Mouse (Mus musculus): Measurements from ENCODE around the gene Dtd2. TPM values are rescaled to one million over a fixed set of nuclear protein-coding genes. Genes with fewer than 3 reads are reported as not detected.

Gene Dtd2
- polyA plus RNA-seq, 1 experiment: 0.11 TPM

DNA sequence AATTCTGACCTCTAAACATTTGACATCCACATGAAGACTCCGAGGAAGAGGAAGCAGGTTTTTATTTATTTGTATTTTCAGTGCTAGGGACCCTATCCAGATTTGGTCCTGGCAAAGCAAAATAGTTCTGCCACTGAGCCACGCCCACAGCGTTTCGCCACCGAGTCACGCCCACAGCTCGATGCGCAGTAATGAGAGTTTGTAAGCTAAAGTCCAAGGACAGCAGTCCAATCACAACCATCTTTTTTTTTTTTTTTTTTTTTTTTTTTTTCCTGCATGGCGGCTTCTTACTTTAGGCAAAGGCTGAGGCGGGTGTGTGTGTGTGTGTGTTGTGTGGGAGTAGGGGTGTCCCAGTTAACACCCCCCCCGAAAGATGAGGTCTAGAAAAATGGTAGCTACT, 7.7 kb upstream of the Dtd2 start:
- TF ChIP-seq TAL1 (IDR thresholded peaks at IDR 0.05; ENCODE audit: low read length) (no peak), GATA1 (IDR thresholded peaks at IDR 0.05; ENCODE audit: low read length) (no peak)
- no peaks in the 10 kb centered on the region for H3K36me3 ChIP-seq (ENCODE audit: control insufficient read depth)
- H3K4me1 ChIP-seq (ENCODE audit: control insufficient read depth): no peaks in the 10 kb centered on the region
- no peak overlapping the region for H3K4me3 ChIP-seq (replicated peaks)
- H3K27me3 ChIP-seq (ENCODE audit: control insufficient read depth): no peaks in the 10 kb centered on the region; the same call in 1 of the 2 replicates
- no peaks in the 10 kb centered on the region for H3K9me3 ChIP-seq (ENCODE audit: control insufficient read depth, low read length)

DNA sequence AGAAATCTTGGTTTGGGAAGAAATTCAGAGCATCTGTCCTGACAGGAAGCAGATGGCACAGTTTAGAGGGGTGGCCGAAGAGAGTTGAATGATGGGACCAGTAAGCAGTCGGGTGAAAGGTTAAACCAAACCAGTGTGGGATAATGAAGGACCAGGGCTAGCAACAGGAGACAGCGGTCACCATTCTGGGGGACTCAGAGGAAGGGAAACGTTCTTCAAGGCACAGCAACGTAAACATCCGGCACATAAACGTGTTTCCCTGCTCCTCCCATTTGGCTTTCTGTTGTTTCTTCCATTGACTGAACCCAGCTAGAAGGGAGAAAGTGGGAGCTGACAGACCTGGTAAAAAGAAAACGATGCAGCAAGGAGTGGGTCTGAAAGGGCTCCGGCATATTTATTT, 7.0 kb upstream of the Dtd2 start:
- Histone ChIP-seq H3K4me3 (replicated peaks) (no peak overlapping the region), H3K27me3 (ENCODE audit: control insufficient read depth) (no peaks in the 10 kb centered on the region; the same call in 1 of the 2 replicates), H3K4me1 (ENCODE audit: control insufficient read depth) (no peaks in the 10 kb centered on the region), H3K9me3 (ENCODE audit: control insufficient read depth, low read length) (no peaks in the 10 kb centered on the region), H3K36me3 (ENCODE audit: control insufficient read depth) (no peaks in the 10 kb centered on the region)
- TF ChIP-seq GATA1 (IDR thresholded peaks at IDR 0.05; ENCODE audit: low read length) (no peak), TAL1 (IDR thresholded peaks at IDR 0.05; ENCODE audit: low read length) (no peak)

DNA sequence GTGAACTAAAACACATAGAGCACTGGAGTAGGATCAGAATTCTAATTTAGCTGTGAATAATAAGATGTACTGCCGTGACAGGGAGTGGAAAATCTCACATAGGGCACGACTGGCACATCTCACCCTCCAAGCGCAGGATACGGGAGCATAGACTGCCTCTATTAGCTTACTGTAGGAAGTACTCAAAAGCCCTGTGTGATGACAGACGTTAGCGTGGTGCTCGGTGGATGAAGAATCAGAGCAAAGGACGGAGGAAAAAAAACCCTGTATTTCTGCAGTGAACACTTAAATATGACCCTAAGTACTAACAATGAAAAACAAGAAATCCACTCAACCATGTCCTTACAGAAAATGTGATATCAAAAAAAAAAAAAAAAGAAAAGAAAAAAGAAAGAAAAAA, 5.9 kb upstream of the Dtd2 start:
- TF ChIP-seq TAL1 (IDR thresholded peaks at IDR 0.05; ENCODE audit: low read length) (no peak), GATA1 (IDR thresholded peaks at IDR 0.05; ENCODE audit: low read length) (no peak)
- no peak overlapping the region for H3K4me3 ChIP-seq (replicated peaks)
- no peaks in the 10 kb centered on the region; the same call in 1 of the 2 replicates for H3K27me3 ChIP-seq (ENCODE audit: control insufficient read depth)
- H3K36me3 ChIP-seq (ENCODE audit: control insufficient read depth): no peaks in the 10 kb centered on the region
- H3K9me3 ChIP-seq (ENCODE audit: control insufficient read depth, low read length): peaks cover 3% of the 10 kb centered on the region
- no peaks in the 10 kb centered on the region for H3K4me1 ChIP-seq (ENCODE audit: control insufficient read depth)

DNA sequence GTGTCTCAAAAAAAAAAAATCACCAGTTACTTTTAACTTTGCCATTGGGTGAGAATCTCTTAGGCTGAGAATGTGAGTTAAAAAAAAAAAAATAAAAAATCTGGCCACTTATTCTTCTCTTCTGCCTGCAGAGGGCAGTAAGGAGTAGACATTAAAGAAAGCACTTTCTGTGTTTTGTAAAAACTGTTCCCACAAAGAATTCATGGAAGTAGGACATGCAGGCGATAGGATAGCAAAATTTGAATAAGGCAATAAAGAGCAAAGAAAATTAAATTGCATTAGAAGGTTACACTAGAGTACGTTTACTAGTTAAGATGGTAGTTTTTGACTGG, 4.3 kb upstream of the Dtd2 start:
- Histone ChIP-seq H3K4me1 (ENCODE audit: control insufficient read depth) (peaks cover 10% of the 10 kb centered on the region), H3K4me3 (replicated peaks) (no peak overlapping the region), H3K36me3 (ENCODE audit: control insufficient read depth) (no peaks in the 10 kb centered on the region), H3K9me3 (ENCODE audit: control insufficient read depth, low read length) (peaks cover 6% of the 10 kb centered on the region), H3K27me3 (ENCODE audit: control insufficient read depth) (no peaks in the 10 kb centered on the region; the same call in 1 of the 2 replicates)
- TF ChIP-seq GATA1 (IDR thresholded peaks at IDR 0.05; ENCODE audit: low read length): no peak

DNA sequence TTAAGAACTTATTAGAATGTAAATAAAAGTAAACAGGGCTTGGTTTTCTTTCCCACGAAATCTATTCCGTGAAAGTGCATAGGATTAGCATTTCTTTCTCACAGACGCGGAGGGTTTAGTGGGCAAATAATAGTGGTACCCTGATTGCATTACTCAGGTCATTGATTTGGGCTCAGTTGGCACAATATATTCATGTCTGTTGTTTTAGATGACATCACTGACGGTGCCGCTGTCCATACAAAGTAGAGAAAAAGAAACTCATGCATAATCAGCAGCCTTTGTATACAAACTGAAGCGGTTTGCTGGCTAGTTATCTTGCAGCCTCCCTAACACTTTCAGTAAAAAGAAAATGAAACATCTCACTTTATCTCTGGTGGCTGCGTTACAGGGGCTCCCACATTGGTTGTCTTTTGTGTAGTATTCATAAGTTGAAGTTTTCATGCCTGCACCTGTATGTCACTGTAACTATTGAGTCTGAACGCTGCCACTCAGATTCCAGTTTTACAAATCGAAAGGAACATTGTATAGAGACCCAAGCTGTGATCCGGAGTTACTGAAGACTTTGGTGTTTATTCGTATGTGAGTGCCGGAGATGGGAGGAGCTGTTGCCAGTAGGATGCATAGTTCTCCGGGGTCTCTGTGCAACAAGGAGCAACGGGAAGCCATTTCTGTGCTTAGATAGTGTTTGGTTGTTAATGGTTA, 3.8 kb upstream of the Dtd2 start:
- TF ChIP-seq GATA1 (IDR thresholded peaks at IDR 0.05; ENCODE audit: low read length) (no peak), TAL1 (IDR thresholded peaks at IDR 0.05; ENCODE audit: low read length) (no peak)
- H3K4me1 ChIP-seq (ENCODE audit: control insufficient read depth): peaks cover 15% of the 10 kb centered on the region
- peaks cover 6% of the 10 kb centered on the region for H3K9me3 ChIP-seq (ENCODE audit: control insufficient read depth, low read length)
- no peaks in the 10 kb centered on the region for H3K36me3 ChIP-seq (ENCODE audit: control insufficient read depth)
- H3K27me3 ChIP-seq (ENCODE audit: control insufficient read depth): no peaks in the 10 kb centered on the region; the same call in 1 of the 2 replicates
- no peak overlapping the region for H3K4me3 ChIP-seq (replicated peaks)

DNA sequence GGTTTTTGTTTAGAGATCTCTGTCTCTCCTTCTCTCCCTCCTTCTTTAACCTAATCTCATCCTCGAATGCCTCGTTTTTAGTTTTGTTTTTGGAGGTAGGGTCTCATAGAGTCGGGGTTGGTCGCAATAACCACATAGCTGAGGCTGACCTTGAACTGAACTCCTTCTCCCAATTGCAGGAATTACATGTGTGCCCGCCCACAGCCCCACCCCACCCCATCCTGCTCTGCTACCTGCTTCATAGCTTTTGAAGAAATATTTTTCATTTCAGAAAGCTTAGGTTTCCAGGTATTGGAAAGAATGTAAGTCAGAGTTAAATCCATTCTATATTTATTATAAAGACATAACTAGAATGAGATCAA, 313 bp upstream of the Dtd2 start:
- H3K27me3 ChIP-seq (ENCODE audit: control insufficient read depth): no peaks in the 10 kb centered on the region; the same call in 1 of the 2 replicates
- peaks cover 8% of the 10 kb centered on the region for H3K36me3 ChIP-seq (ENCODE audit: control insufficient read depth)
- peaks cover 6% of the 10 kb centered on the region for H3K9me3 ChIP-seq (ENCODE audit: control insufficient read depth, low read length)
- H3K4me1 ChIP-seq (ENCODE audit: control insufficient read depth): peaks cover 20% of the 10 kb centered on the region
- H3K4me3 ChIP-seq (replicated peaks): peak overlapping the region; percentile 91
- no peak for TF ChIP-seq TAL1 (IDR thresholded peaks at IDR 0.05; ENCODE audit: low read length)
- TF ChIP-seq GATA1 (IDR thresholded peaks at IDR 0.05; ENCODE audit: low read length): no peak

DNA sequence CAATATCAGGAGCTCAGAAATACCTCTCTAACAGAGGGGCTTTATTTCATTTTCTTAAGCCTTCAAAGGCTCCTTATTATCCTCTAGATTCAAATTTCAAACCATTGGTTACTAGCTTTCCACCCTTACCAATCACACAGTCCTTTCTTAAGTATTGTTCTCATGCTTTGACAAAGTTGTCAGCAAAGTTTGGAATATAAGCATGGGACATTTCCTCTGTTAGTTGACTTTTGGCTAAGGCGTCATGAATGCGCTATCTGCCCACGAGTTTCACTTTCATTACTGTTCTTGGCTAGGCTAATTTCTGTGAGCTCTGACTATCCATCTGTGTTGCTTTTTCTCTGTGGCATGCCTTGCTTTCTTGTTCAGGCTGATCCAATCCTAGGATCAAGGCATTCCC, 3.6 kb downstream of the Dtd2 start:
- H3K9me3 ChIP-seq (ENCODE audit: control insufficient read depth, low read length): peaks cover 6% of the 10 kb centered on the region; the same call in 1 of the 2 replicates
- H3K27me3 ChIP-seq (ENCODE audit: control insufficient read depth): no peaks in the 10 kb centered on the region
- H3K4me3 ChIP-seq (replicated peaks): no peak overlapping the region
- peaks cover 24% of the 10 kb centered on the region for H3K36me3 ChIP-seq (ENCODE audit: control insufficient read depth)
- TF ChIP-seq TAL1 (IDR thresholded peaks at IDR 0.05; ENCODE audit: low read length) (no peak), GATA1 (IDR thresholded peaks at IDR 0.05; ENCODE audit: low read length) (no peak)
- H3K4me1 ChIP-seq (ENCODE audit: control insufficient read depth): peaks cover 35% of the 10 kb centered on the region

DNA sequence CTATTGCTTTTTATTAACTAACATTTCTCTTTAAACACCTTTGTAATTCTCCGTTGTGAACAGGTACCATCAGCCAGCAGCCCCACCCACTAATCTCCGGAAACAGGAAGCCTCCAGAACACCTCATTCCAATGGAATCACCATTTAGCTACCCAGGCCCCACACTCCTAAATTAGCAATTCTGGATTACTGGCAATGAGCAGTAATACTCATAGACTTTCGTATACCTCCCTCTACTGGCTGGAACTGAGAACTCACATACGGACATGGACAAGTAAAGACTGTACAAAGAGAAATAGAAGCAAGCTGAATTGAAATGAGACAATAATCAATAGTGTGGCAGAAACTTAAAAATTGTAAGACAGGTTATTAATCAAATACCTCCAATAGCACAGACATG, 4.8 kb downstream of the Dtd2 start:
- no peak overlapping the region for H3K4me3 ChIP-seq (replicated peaks)
- peaks cover 35% of the 10 kb centered on the region for H3K4me1 ChIP-seq (ENCODE audit: control insufficient read depth)
- no peak for TF ChIP-seq GATA1 (IDR thresholded peaks at IDR 0.05; ENCODE audit: low read length)
- TF ChIP-seq TAL1 (IDR thresholded peaks at IDR 0.05; ENCODE audit: low read length): no peak
- H3K36me3 ChIP-seq (ENCODE audit: control insufficient read depth): peaks cover 34% of the 10 kb centered on the region
- no peaks in the 10 kb centered on the region for H3K27me3 ChIP-seq (ENCODE audit: control insufficient read depth)
- H3K9me3 ChIP-seq (ENCODE audit: control insufficient read depth, low read length): no peaks in the 10 kb centered on the region

DNA sequence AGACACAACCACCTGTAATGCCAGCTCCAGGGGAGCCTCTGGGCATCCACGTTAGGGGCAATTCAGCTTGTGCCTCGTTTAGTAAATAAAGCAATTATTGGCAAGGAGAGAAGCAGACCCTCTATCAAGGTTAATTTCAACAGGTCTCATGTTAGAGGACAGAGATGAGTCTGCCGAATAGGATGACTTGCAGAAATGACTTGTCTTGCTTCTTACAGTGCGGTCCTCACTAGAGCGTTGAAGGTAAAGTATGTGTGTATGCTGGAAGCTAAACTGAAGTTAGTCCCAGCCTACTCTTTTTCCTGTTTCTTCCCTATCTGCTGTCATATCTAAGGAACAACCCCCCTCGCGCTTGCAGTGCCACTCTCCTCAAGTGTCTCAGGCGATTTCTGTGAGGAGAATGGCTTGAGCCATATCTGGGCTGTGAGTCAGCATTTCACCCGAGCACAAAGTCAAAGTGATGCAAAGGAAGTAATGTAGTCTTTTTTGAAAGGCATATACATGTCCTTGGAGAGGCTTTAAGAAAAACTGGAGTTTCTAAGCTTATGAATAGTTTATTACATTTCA, 7.9 kb downstream of the Dtd2 start:
- Histone ChIP-seq H3K4me3 (replicated peaks) (peak overlapping the region; percentile 17), H3K36me3 (ENCODE audit: control insufficient read depth) (peaks cover 44% of the 10 kb centered on the region), H3K27me3 (ENCODE audit: control insufficient read depth) (no peaks in the 10 kb centered on the region), H3K4me1 (ENCODE audit: control insufficient read depth) (peaks cover 17% of the 10 kb centered on the region), H3K9me3 (ENCODE audit: control insufficient read depth, low read length) (no peaks in the 10 kb centered on the region)
- TF ChIP-seq TAL1 (IDR thresholded peaks at IDR 0.05; ENCODE audit: low read length) (no peak), GATA1 (IDR thresholded peaks at IDR 0.05; ENCODE audit: low read length) (no peak)
